Mouse (Mus musculus) small intestine, adult 2 months (tissue): ENCODE measurements around the gene Cyp2j6. TPM values are rescaled to one million over a fixed set of nuclear protein-coding genes. Genes with fewer than 3 reads are reported as not detected.

Source experiments
- H3K27ac ChIP-seq: fragments of 200-500 bp; 2 replicates; pipeline ENCODE4 v1.5.1; 2012; ENCODE audit warnings: low read depth, low read length, control low read depth, inconsistent platforms; ENCODE audit not compliant: insufficient read depth
- H3K27me3 ChIP-seq: fragments of 200-500 bp; 2 replicates; pipeline ENCODE4 v1.6.1; 2012; ENCODE audit warnings: mild to moderate bottlenecking, moderate library complexity, low read length, inconsistent platforms; ENCODE audit not compliant: control insufficient read depth, insufficient read depth
- H3K36me3 ChIP-seq: fragments of 200-500 bp; 2 replicates; pipeline ENCODE4 v1.6.1; 2012; ENCODE audit warnings: mild to moderate bottlenecking, low read length, control low read depth, inconsistent platforms; ENCODE audit not compliant: control insufficient read depth, insufficient read depth
- H3K4me1 ChIP-seq: fragments of 200-500 bp; 2 replicates; pipeline ENCODE4 v1.6.1; 2012; ENCODE audit warnings: low read length, inconsistent platforms, mixed read lengths; ENCODE audit not compliant: control insufficient read depth, insufficient read depth, insufficient read length
- H3K4me3 ChIP-seq: fragments of 200-500 bp; 2 replicates; pipeline ENCODE4 v1.5.1; 2012; ENCODE audit warnings: low read depth, mild to moderate bottlenecking, control low read depth, inconsistent platforms, low read length, moderate library complexity
- CTCF ChIP-seq: fragments of 200-500 bp; IDR thresholded peaks from 2 replicates; pipeline ENCODE4 v1.5.1; 2012; ENCODE audit warnings: low read depth, mild to moderate bottlenecking, control low read depth, inconsistent platforms, low read length, moderate library complexity, mixed read lengths; ENCODE audit not compliant: insufficient replicate concordance, insufficient read length; ENCODE audit errors: extremely low read depth
- WGBS: fragments of 180-500 bp; shearing (Covaris S2); methylation state at CpG from one replicate; pipeline ENCODE4 v1.1.7; 2018; 5-methylcytosine and 5-hydroxymethylcytosine counted together
- polyA plus RNA-seq: library from polyadenylated mRNA; depleted of rRNA; stranded (reverse); fragments of >200 nt; gene quantifications from 2 replicates; pipeline ENCODE4 v1.2.3, GENCODE M21; 2012; rRNA removed

Cyp2j6 gene
- polyA plus RNA-seq, 1 experiment = 11.3 TPM

GRCm38 (mm10) chr4:96507286-96507685 is 46.2 kb downstream of the Cyp2j6 start, which contains the start of gene Cyp2j8:
Gene Cyp2j8 (minus strand): TSS chr4:96507386.
- no peaks in the 10 kb centered on the region for H3K36me3 ChIP-seq
- no peak for TF ChIP-seq CTCF
- no peaks in the 10 kb centered on the region for H3K4me1 ChIP-seq
- no peak within 1 kb of the TSS for H3K27ac ChIP-seq
- H3K4me3 ChIP-seq = no peak within 1 kb of the TSS
- WGBS = 60% methylated on average over 1 of the region's 1 CpGs
- H3K27me3 ChIP-seq = no peaks in the 10 kb centered on the region

Other genes starting within 250 kb of the Cyp2j6 start
- gene Cyp2j11, start 205.0 kb downstream of the Cyp2j6 start, polyA plus RNA-seq = not detected in 2 replicates
- gene Cyp2j8, start 46.3 kb downstream of the Cyp2j6 start, polyA plus RNA-seq = not detected in 2 replicates
- gene Cyp2j9, start 37.9 kb upstream of the Cyp2j6 start, polyA plus RNA-seq = 0.76 and 2.4 TPM in 2 replicates
- 0.05 TPM in 1 of 2 replicates, not detected in the other for gene Cyp2j5, start 110.5 kb upstream of the Cyp2j6 start, polyA plus RNA-seq
- not detected in 2 replicates for gene Gm12695, start 231.5 kb upstream of the Cyp2j6 start, polyA plus RNA-seq